Mouse (Mus musculus): ENCODE measurements at regions not wholly inside any gene's neighbourhood (a gene's known extent, or its start where the extent isn't known, plus 50 kb on each side); places are given as distances from the start of the nearest gene placed in this dataset.

- Histone ChIP-seq H3K27ac (ENCODE audit: low read depth, low read length) (no peak overlapping the region), H3K9me3 (replicated peaks; ENCODE audit: control insufficient read depth, low read length) (no peaks in the 10 kb centered on the region), H3K4me2 (ENCODE audit: low read length) (no peak overlapping the region), H3K4me1 (ENCODE audit: control insufficient read depth, insufficient read depth, low read length) (no peaks in the 10 kb centered on the region), H3K4me3 (ENCODE audit: low read depth, low read length) (no peak overlapping the region), H3K36me3 (ENCODE audit: control insufficient read depth, insufficient read depth, low read length) (no peaks in the 10 kb centered on the region), H3K27me3 (replicated peaks; ENCODE audit: control insufficient read depth, insufficient read depth, low read length) (no peaks in the 10 kb centered on the region), H3K9ac (ENCODE audit: low read length) (no peak overlapping the region)
- 78% methylated on average over 6 of the region's 6 CpGs for WGBS
- DNase-seq (ENCODE audit: low spot score), result no peak
- ATAC-seq, result no peak
Measured at GRCm38 (mm10) chr9:22989508-22989907, 233.4 kb upstream of the Bmper start.

- Histone ChIP-seq H3K27ac (ENCODE audit: low read depth, low read length) (no peak overlapping the region), H3K4me1 (ENCODE audit: control insufficient read depth, insufficient read depth, low read length) (no peaks in the 10 kb centered on the region), H3K36me3 (ENCODE audit: control insufficient read depth, insufficient read depth, low read length) (no peaks in the 10 kb centered on the region), H3K4me2 (ENCODE audit: low read length) (no peak overlapping the region), H3K27me3 (replicated peaks; ENCODE audit: control insufficient read depth, insufficient read depth, low read length) (no peaks in the 10 kb centered on the region), H3K4me3 (ENCODE audit: low read depth, low read length) (no peak overlapping the region), H3K9me3 (replicated peaks; ENCODE audit: control insufficient read depth, low read length) (no peaks in the 10 kb centered on the region), H3K9ac (ENCODE audit: low read length) (no peak overlapping the region)
- 86% methylated on average over 5 of the region's 5 CpGs for WGBS
- no peak for DNase-seq (ENCODE audit: low spot score)
- ATAC-seq, result no peak
Measured at GRCm38 (mm10) chr9:22993531-22993930, 229.3 kb upstream of the Bmper start.

GRCm38 (mm10) chr9:22995564-22995963 is 227.3 kb upstream of the Bmper start:
- no peaks in the 10 kb centered on the region for H3K27me3 ChIP-seq (replicated peaks; ENCODE audit: control insufficient read depth, insufficient read depth, low read length)
- H3K36me3 ChIP-seq (ENCODE audit: control insufficient read depth, insufficient read depth, low read length), result no peaks in the 10 kb centered on the region
- DNase-seq (ENCODE audit: low spot score), result no peak
- no peak for ATAC-seq
- H3K4me3 ChIP-seq (ENCODE audit: low read depth, low read length), result no peak overlapping the region
- WGBS, result 81% methylated on average over 9 of the region's 9 CpGs
- no peak overlapping the region for H3K4me2 ChIP-seq (ENCODE audit: low read length)
- no peaks in the 10 kb centered on the region for H3K4me1 ChIP-seq (ENCODE audit: control insufficient read depth, insufficient read depth, low read length)
- no peak overlapping the region for H3K27ac ChIP-seq (ENCODE audit: low read depth, low read length)
- H3K9me3 ChIP-seq (replicated peaks; ENCODE audit: control insufficient read depth, low read length), result no peaks in the 10 kb centered on the region
- H3K9ac ChIP-seq (ENCODE audit: low read length), result no peak overlapping the region

GRCm38 (mm10) chr9:22998306-22998705 is 224.6 kb upstream of the Bmper start:
- Histone ChIP-seq H3K36me3 (ENCODE audit: control insufficient read depth, insufficient read depth, low read length) (no peaks in the 10 kb centered on the region), H3K4me2 (ENCODE audit: low read length) (no peak overlapping the region), H3K27ac (ENCODE audit: low read depth, low read length) (no peak overlapping the region), H3K9ac (ENCODE audit: low read length) (no peak overlapping the region), H3K4me3 (ENCODE audit: low read depth, low read length) (no peak overlapping the region), H3K4me1 (ENCODE audit: control insufficient read depth, insufficient read depth, low read length) (no peaks in the 10 kb centered on the region), H3K9me3 (replicated peaks; ENCODE audit: control insufficient read depth, low read length) (no peaks in the 10 kb centered on the region), H3K27me3 (replicated peaks; ENCODE audit: control insufficient read depth, insufficient read depth, low read length) (no peaks in the 10 kb centered on the region)
- 80% methylated on average over 6 of the region's 6 CpGs for WGBS
- no peak for ATAC-seq
- DNase-seq (ENCODE audit: low spot score), result no peak

- Histone ChIP-seq H3K36me3 (ENCODE audit: control insufficient read depth, insufficient read depth, low read length) (no peaks in the 10 kb centered on the region), H3K4me3 (ENCODE audit: low read depth, low read length) (no peak overlapping the region), H3K4me1 (ENCODE audit: control insufficient read depth, insufficient read depth, low read length) (no peaks in the 10 kb centered on the region), H3K9ac (ENCODE audit: low read length) (no peak overlapping the region), H3K9me3 (replicated peaks; ENCODE audit: control insufficient read depth, low read length) (no peaks in the 10 kb centered on the region), H3K27ac (ENCODE audit: low read depth, low read length) (no peak overlapping the region), H3K27me3 (replicated peaks; ENCODE audit: control insufficient read depth, insufficient read depth, low read length) (no peaks in the 10 kb centered on the region), H3K4me2 (ENCODE audit: low read length) (no peak overlapping the region)
- no peak for ATAC-seq
- no peak for DNase-seq (ENCODE audit: low spot score)
- 89% methylated on average over 4 of the region's 4 CpGs for WGBS
Measured at GRCm38 (mm10) chr9:22999181-22999580, 223.7 kb upstream of the Bmper start.

- Histone ChIP-seq H3K4me3 (ENCODE audit: low read depth, low read length) (no peak overlapping the region), H3K4me1 (ENCODE audit: control insufficient read depth, insufficient read depth, low read length) (peaks cover under 1% of the 10 kb centered on the region; the same call in 1 of the 2 replicates), H3K9me3 (replicated peaks; ENCODE audit: control insufficient read depth, low read length) (no peaks in the 10 kb centered on the region), H3K4me2 (ENCODE audit: low read length) (no peak overlapping the region), H3K27me3 (replicated peaks; ENCODE audit: control insufficient read depth, insufficient read depth, low read length) (no peaks in the 10 kb centered on the region), H3K27ac (ENCODE audit: low read depth, low read length) (no peak overlapping the region), H3K36me3 (ENCODE audit: control insufficient read depth, insufficient read depth, low read length) (no peaks in the 10 kb centered on the region), H3K9ac (ENCODE audit: low read length) (no peak overlapping the region)
- ATAC-seq, result peak; percentile 40; the same call in 1 of the 2 replicates
- 75% methylated on average over 3 of the region's 3 CpGs for WGBS
- peak; percentile 46 for DNase-seq (ENCODE audit: low spot score)
Measured at GRCm38 (mm10) chr9:23000200-23000599, 222.7 kb upstream of the Bmper start.

- Histone ChIP-seq H3K4me2 (ENCODE audit: low read length) (no peak overlapping the region), H3K27ac (ENCODE audit: low read depth, low read length) (no peak overlapping the region), H3K36me3 (ENCODE audit: control insufficient read depth, insufficient read depth, low read length) (no peaks in the 10 kb centered on the region), H3K4me3 (ENCODE audit: low read depth, low read length) (no peak overlapping the region), H3K4me1 (ENCODE audit: control insufficient read depth, insufficient read depth, low read length) (peaks cover 4% of the 10 kb centered on the region; the same call in 1 of the 2 replicates), H3K9ac (ENCODE audit: low read length) (no peak overlapping the region), H3K27me3 (replicated peaks; ENCODE audit: control insufficient read depth, insufficient read depth, low read length) (0 out of 2 replicates have a peak, but pooled peaks cover 4% of the 10 kb centered on the region), H3K9me3 (replicated peaks; ENCODE audit: control insufficient read depth, low read length) (no peaks in the 10 kb centered on the region)
- ATAC-seq (no peak), DNase-seq (ENCODE audit: low spot score) (no peak)
- 73% methylated on average over 14 of the region's 14 CpGs for WGBS
Measured at GRCm38 (mm10) chr9:23003195-23004061, 219.4 kb upstream of the Bmper start.

- Histone ChIP-seq H3K36me3 (ENCODE audit: control insufficient read depth, insufficient read depth, low read length) (no peaks in the 10 kb centered on the region), H3K4me1 (ENCODE audit: control insufficient read depth, insufficient read depth, low read length) (peaks cover 12% of the 10 kb centered on the region), H3K4me2 (ENCODE audit: low read length) (no peak overlapping the region), H3K27ac (ENCODE audit: low read depth, low read length) (no peak overlapping the region), H3K9ac (ENCODE audit: low read length) (no peak overlapping the region), H3K9me3 (replicated peaks; ENCODE audit: control insufficient read depth, low read length) (no peaks in the 10 kb centered on the region), H3K4me3 (ENCODE audit: low read depth, low read length) (no peak overlapping the region), H3K27me3 (replicated peaks; ENCODE audit: control insufficient read depth, insufficient read depth, low read length) (peaks cover 11% of the 10 kb centered on the region)
- 73% methylated on average over 7 of the region's 7 CpGs for WGBS
- DNase-seq (ENCODE audit: low spot score), result no peak
- ATAC-seq, result no peak
Measured at GRCm38 (mm10) chr9:23005005-23005404, 217.9 kb upstream of the Bmper start.

GRCm38 (mm10) chr9:23009462-23010183 is 213.3 kb upstream of the Bmper start:
- peaks cover 28% of the 10 kb centered on the region for H3K4me1 ChIP-seq (ENCODE audit: control insufficient read depth, insufficient read depth, low read length)
- WGBS, result 5% methylated on average over 24 of the region's 24 CpGs
- H3K27me3 ChIP-seq (replicated peaks; ENCODE audit: control insufficient read depth, insufficient read depth, low read length), result peaks cover 14% of the 10 kb centered on the region
- H3K9ac ChIP-seq (ENCODE audit: low read length), result peak overlapping the region; percentile 43
- peak overlapping the region; percentile 38 for H3K4me2 ChIP-seq (ENCODE audit: low read length)
- H3K27ac ChIP-seq (ENCODE audit: low read depth, low read length), result no peak overlapping the region
- no peaks in the 10 kb centered on the region for H3K36me3 ChIP-seq (ENCODE audit: control insufficient read depth, insufficient read depth, low read length)
- DNase-seq (ENCODE audit: low spot score), result peak; percentile 25
- no peaks in the 10 kb centered on the region for H3K9me3 ChIP-seq (replicated peaks; ENCODE audit: control insufficient read depth, low read length)
- 0 out of 2 replicates have a peak overlapping the region, but pooled peaks have one; percentile 4 for H3K4me3 ChIP-seq (ENCODE audit: low read depth, low read length)
- ATAC-seq, result peak; percentile 28
